Mouse (Mus musculus) forebrain, embryonic 15.5 days (tissue): ENCODE results near the gene Manf. TPM values are rescaled to one million over a fixed set of nuclear protein-coding genes. Genes with fewer than 3 reads are reported as not detected.

Experiments used
- ATAC-seq: fragments of 200-750 bp; cut with Nextera tagmentation; replicated peaks from 2 replicates; pipeline ENCODE4 v1.8.0; 2017; ENCODE audit warnings: mild to moderate bottlenecking, moderate TSS enrichment, moderate library complexity
- H3K27ac ChIP-seq: fragments of 300-500 bp; sonication (generic); replicated peaks from 2 replicates; pipeline ENCODE4 v1.5.1; 2015; ENCODE audit warnings: mild to moderate bottlenecking, inconsistent platforms
- H3K27me3 ChIP-seq: fragments of 300-500 bp; sonication (generic); 2 replicates; pipeline ENCODE4 v1.6.1; 2015; ENCODE audit warnings: inconsistent platforms
- H3K36me3 ChIP-seq: fragments of 300-500 bp; sonication (generic); 2 replicates; pipeline ENCODE4 v1.6.1; 2015; ENCODE audit warnings: mild to moderate bottlenecking, inconsistent platforms
- H3K4me1 ChIP-seq: fragments of 300-500 bp; sonication (generic); 2 replicates; pipeline ENCODE4 v1.6.1; 2015; ENCODE audit warnings: inconsistent platforms
- H3K4me2 ChIP-seq: fragments of 300-500 bp; sonication (generic); replicated peaks from 2 replicates; pipeline ENCODE4 v1.6.1; 2015; ENCODE audit warnings: mild to moderate bottlenecking, inconsistent platforms
- H3K4me3 ChIP-seq: fragments of 300-500 bp; sonication (generic); 2 replicates; pipeline ENCODE4 v1.5.1; 2015; ENCODE audit warnings: mild to moderate bottlenecking, inconsistent platforms
- H3K9ac ChIP-seq: fragments of 300-500 bp; sonication (generic); replicated peaks from 2 replicates; pipeline ENCODE4 v1.6.1; 2015; ENCODE audit warnings: mild to moderate bottlenecking, inconsistent platforms
- H3K9me3 ChIP-seq: fragments of 300-500 bp; sonication (generic); 2 replicates; pipeline ENCODE4 v1.6.1; 2016; ENCODE audit warnings: inconsistent platforms
- WGBS: fragments of 180-500 bp; shearing (Covaris S2); methylation state at CpG from one replicate; pipeline ENCODE4 v1.1.7; 2015; ENCODE audit warnings: mixed read lengths; 5-methylcytosine and 5-hydroxymethylcytosine counted together
- polyA plus RNA-seq: library from polyadenylated mRNA; unstranded; fragments of >200 nt; fragmentation: Nextera tagmentation; extraction: Ambion mirVana; gene quantifications from 2 replicates; pipeline ENCODE4 v1.2.1, GENCODE M21; 2015

The Manf gene
- 189 and 204 TPM in 2 replicates for polyA plus RNA-seq

GRCm38 (mm10) chr9:106891829-106892551, at the start of gene Manf:
Gene Manf, minus strand, starts transcription at chr9:106891979.
- Histone ChIP-seq H3K9ac (peak within 1 kb of the TSS; percentile 78), H3K9me3 (no peaks in the 10 kb centered on the region), H3K4me2 (peak within 1 kb of the TSS; percentile 74), H3K4me1 (peaks cover 40% of the 10 kb centered on the region), H3K27ac (peak within 1 kb of the TSS; percentile 95), H3K4me3 (peak within 1 kb of the TSS; percentile 62), H3K36me3 (peaks cover 26% of the 10 kb centered on the region), H3K27me3 (no peaks in the 10 kb centered on the region)
- WGBS, result under 1% methylated on average over 59 of the region's 59 CpGs
- peak; percentile 99 for ATAC-seq

DNA sequence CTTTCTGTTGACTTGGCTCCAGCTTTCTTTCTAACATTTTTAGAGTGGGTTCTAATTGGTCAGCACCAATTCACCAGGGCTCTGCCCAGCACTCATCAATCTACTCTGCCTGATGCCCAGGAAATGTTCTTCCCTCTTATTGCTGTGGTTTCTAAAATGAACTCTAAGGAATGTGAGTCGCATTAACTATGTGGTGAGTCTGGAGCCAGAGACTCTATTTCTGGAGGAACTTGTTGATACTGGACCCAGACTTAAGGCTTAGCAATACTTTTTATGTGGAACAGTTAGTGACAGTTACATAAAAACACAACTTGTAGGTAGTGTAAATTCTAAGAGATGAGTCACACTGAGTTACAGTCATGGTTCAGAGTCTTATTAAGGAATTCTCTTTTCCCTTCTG, 43.2 kb upstream of the Manf start:
- H3K36me3 ChIP-seq, result peaks cover 38% of the 10 kb centered on the region
- no peak overlapping the region for H3K4me3 ChIP-seq
- H3K9me3 ChIP-seq, result no peaks in the 10 kb centered on the region
- no peaks in the 10 kb centered on the region for H3K4me1 ChIP-seq
- H3K27ac ChIP-seq, result no peak overlapping the region
- H3K9ac ChIP-seq, result no peak overlapping the region
- 95% methylated on average over 1 of the region's 1 CpGs for WGBS
- no peaks in the 10 kb centered on the region for H3K27me3 ChIP-seq
- ATAC-seq, result no peak
- no peak overlapping the region for H3K4me2 ChIP-seq

DNA sequence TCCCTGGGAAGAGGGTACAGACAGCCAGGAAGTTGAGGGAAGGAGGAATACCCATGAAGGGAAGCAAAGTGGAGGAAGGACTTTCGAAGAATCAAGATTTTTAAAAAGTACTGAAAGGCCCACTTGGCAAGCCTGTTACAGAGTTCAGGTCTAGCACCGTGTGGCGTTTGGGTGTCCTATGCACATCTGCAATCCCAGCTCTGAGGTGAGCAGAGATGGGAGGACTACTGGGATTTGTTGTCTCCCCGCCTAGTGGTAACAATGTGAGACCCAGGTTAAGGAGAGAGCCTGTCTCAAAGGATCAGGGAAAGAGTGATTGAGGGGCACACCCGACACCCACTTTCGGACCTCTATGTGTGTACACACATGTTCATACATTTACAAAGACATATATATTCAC, 23.1 kb upstream of the Manf start:
- no peaks in the 10 kb centered on the region for H3K27me3 ChIP-seq
- 91% methylated on average over 6 of the region's 6 CpGs for WGBS

GRCm38 (mm10) chr9:106913759-106914158, 22.0 kb upstream of the Manf start:
- no peaks in the 10 kb centered on the region for H3K9me3 ChIP-seq
- H3K4me2 ChIP-seq, result no peak overlapping the region
- H3K27me3 ChIP-seq, result no peaks in the 10 kb centered on the region
- ATAC-seq, result no peak
- WGBS, result 14% methylated on average over 1 of the region's 1 CpGs
- H3K27ac ChIP-seq, result no peak overlapping the region
- H3K9ac ChIP-seq, result no peak overlapping the region
- no peaks in the 10 kb centered on the region for H3K4me1 ChIP-seq
- no peak overlapping the region for H3K4me3 ChIP-seq
- peaks cover 16% of the 10 kb centered on the region for H3K36me3 ChIP-seq

More for the DNA sequence above, 23.1 kb upstream of the Manf start:
- no peaks in the 10 kb centered on the region for H3K9me3 ChIP-seq
- H3K4me3 ChIP-seq, result no peak overlapping the region
- no peak overlapping the region for H3K9ac ChIP-seq
- no peaks in the 10 kb centered on the region for H3K4me1 ChIP-seq
- H3K4me2 ChIP-seq, result no peak overlapping the region
- H3K36me3 ChIP-seq, result peaks cover 16% of the 10 kb centered on the region
- H3K27ac ChIP-seq, result no peak overlapping the region
- no peak for ATAC-seq

- Histone ChIP-seq H3K4me3 (no peak overlapping the region), H3K4me1 (no peaks in the 10 kb centered on the region), H3K9me3 (no peaks in the 10 kb centered on the region), H3K27me3 (no peaks in the 10 kb centered on the region), H3K36me3 (peaks cover 32% of the 10 kb centered on the region), H3K4me2 (no peak overlapping the region), H3K27ac (no peak overlapping the region), H3K9ac (no peak overlapping the region)
- no peak for ATAC-seq
- 65% methylated on average over 1 of the region's 1 CpGs for WGBS
Measured at GRCm38 (mm10) chr9:106911624-106912023, 19.8 kb upstream of the Manf start.

GRCm38 (mm10) chr9:106908715-106909114, 16.9 kb upstream of the Manf start:
- Histone ChIP-seq H3K4me3 (no peak overlapping the region), H3K9ac (no peak overlapping the region), H3K4me2 (no peak overlapping the region), H3K27me3 (no peaks in the 10 kb centered on the region), H3K36me3 (peaks cover 36% of the 10 kb centered on the region), H3K4me1 (no peaks in the 10 kb centered on the region), H3K9me3 (no peaks in the 10 kb centered on the region), H3K27ac (no peak overlapping the region)
- 66% methylated on average over 5 of the region's 5 CpGs for WGBS
- no peak for ATAC-seq

DNA sequence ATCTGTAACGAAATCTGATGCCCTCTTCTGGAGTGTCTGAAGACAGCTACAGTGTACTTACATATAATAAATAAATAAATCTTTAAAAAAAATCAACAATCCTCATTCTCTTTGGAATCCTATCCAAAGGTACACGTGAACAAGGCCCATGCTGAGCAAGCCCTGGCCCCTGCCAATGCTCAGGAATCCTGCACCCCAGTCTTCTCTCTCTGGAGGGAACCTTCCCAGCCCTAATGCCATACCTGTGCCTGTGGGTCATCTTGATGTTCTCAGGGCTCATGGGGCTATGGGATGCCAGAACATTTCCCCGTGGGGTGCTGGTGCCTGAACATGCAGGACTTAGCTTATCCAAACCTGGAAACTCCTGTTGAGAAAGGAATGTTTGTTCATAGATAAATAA, 16.4 kb upstream of the Manf start:
- 81% methylated on average over 3 of the region's 3 CpGs for WGBS
- Histone ChIP-seq H3K9me3 (no peaks in the 10 kb centered on the region), H3K4me3 (no peak overlapping the region), H3K9ac (no peak overlapping the region), H3K4me1 (no peaks in the 10 kb centered on the region), H3K27ac (no peak overlapping the region), H3K4me2 (no peak overlapping the region), H3K36me3 (peaks cover 39% of the 10 kb centered on the region), H3K27me3 (no peaks in the 10 kb centered on the region)
- no peak for ATAC-seq

GRCm38 (mm10) chr9:106906597-106906996, 14.8 kb upstream of the Manf start:
- Histone ChIP-seq H3K9ac (no peak overlapping the region), H3K9me3 (no peaks in the 10 kb centered on the region), H3K27ac (no peak overlapping the region), H3K4me3 (no peak overlapping the region), H3K4me2 (no peak overlapping the region), H3K4me1 (no peaks in the 10 kb centered on the region), H3K36me3 (peaks cover 35% of the 10 kb centered on the region; the same call in 1 of the 2 replicates), H3K27me3 (no peaks in the 10 kb centered on the region)
- WGBS, result 90% methylated on average over 8 of the region's 8 CpGs
- ATAC-seq, result no peak

- ATAC-seq, result no peak
- H3K4me1 ChIP-seq, result no peaks in the 10 kb centered on the region
- no peaks in the 10 kb centered on the region for H3K27me3 ChIP-seq
- no peak overlapping the region for H3K27ac ChIP-seq
- H3K4me2 ChIP-seq, result no peak overlapping the region
- peaks cover 44% of the 10 kb centered on the region; the same call in 1 of the 2 replicates for H3K36me3 ChIP-seq
- H3K9me3 ChIP-seq, result no peaks in the 10 kb centered on the region
- H3K9ac ChIP-seq, result no peak overlapping the region
- no peak overlapping the region for H3K4me3 ChIP-seq
- 10% methylated on average over 1 of the region's 1 CpGs for WGBS
Measured at GRCm38 (mm10) chr9:106903791-106904134, 12.0 kb upstream of the Manf start.

GRCm38 (mm10) chr9:106903099-106903790, 11.5 kb upstream of the Manf start:
- Histone ChIP-seq H3K4me2 (no peak overlapping the region), H3K36me3 (peaks cover 43% of the 10 kb centered on the region; the same call in 1 of the 2 replicates), H3K9ac (no peak overlapping the region), H3K27me3 (no peaks in the 10 kb centered on the region), H3K4me1 (no peaks in the 10 kb centered on the region), H3K27ac (no peak overlapping the region), H3K9me3 (no peaks in the 10 kb centered on the region), H3K4me3 (no peak overlapping the region)
- no peak for ATAC-seq
- 83% methylated on average over 4 of the region's 4 CpGs for WGBS

DNA sequence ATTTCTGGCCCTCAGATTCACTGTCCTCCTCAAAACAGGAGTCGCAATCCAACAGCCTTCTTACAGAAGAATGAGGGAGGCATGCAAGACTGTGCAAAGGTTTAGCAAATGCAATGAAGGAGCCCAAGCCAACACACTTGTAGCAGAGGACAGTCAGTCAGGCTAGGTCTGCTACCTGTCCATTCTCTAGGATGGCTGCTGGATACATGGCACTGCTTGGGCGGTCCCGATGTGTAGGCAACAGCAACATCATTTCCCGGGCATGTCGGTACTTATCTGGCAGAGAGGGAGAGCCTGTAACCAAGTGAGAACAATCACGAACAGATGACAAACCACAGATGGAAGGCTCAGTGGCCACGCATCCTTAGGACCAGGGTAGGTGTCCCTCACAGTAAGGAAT, 9.8 kb upstream of the Manf start:
- Histone ChIP-seq H3K4me3 (no peak overlapping the region), H3K9ac (no peak overlapping the region), H3K36me3 (peaks cover 28% of the 10 kb centered on the region; the same call in 1 of the 2 replicates), H3K27ac (no peak overlapping the region), H3K4me2 (no peak overlapping the region), H3K9me3 (no peaks in the 10 kb centered on the region), H3K27me3 (no peaks in the 10 kb centered on the region), H3K4me1 (no peaks in the 10 kb centered on the region)
- 93% methylated on average over 7 of the region's 7 CpGs for WGBS
- ATAC-seq, result no peak

GRCm38 (mm10) chr9:106898901-106899300, 7.1 kb upstream of the Manf start:
- Histone ChIP-seq H3K4me3 (no peak overlapping the region), H3K9me3 (no peaks in the 10 kb centered on the region), H3K4me1 (no peaks in the 10 kb centered on the region), H3K27me3 (no peaks in the 10 kb centered on the region), H3K27ac (no peak overlapping the region), H3K4me2 (no peak overlapping the region), H3K9ac (no peak overlapping the region), H3K36me3 (peaks cover 29% of the 10 kb centered on the region; the same call in 1 of the 2 replicates)
- 94% methylated on average over 1 of the region's 1 CpGs for WGBS
- no peak for ATAC-seq
